Mouse (Mus musculus) activated CD4-positive, CD25-positive, alpha-beta regulatory T cell, adult 9 weeks (primary cell): ENCODE data around the gene Olfr498. TPM values are rescaled to one million over a fixed set of nuclear protein-coding genes. Genes with fewer than 3 reads are reported as not detected.

Experiments
- polyA plus RNA-seq: library from polyadenylated mRNA; unstranded; fragments of 100-300 nt; shearing (Covaris generic); gene quantifications from one replicate; pipeline ENCODE4 v1.2.1, GENCODE M21; 2017

Olfr498 gene
- not detected for polyA plus RNA-seq

DNA sequence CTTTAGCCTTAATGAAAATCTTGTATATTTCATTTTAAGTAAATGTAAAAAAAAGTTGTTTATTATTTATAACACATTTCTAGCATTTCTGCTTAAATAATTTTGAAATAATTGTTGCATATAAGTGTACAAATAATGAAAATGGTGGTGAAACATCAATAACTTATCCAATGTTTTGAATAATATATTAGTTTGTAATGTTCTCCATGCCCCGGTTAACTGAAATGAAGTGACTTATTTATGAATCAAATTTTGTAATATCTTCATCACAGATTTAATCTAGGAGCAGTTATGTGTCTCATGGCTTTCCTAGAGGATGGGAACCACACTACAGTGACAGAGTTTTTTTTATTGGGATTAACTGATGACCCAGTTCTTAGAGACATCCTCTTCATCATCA is at the start of gene Olfr498:
Gene Olfr498, plus strand, starts transcription at position 301 of the 400 bp plus-strand sequence.

DNA sequence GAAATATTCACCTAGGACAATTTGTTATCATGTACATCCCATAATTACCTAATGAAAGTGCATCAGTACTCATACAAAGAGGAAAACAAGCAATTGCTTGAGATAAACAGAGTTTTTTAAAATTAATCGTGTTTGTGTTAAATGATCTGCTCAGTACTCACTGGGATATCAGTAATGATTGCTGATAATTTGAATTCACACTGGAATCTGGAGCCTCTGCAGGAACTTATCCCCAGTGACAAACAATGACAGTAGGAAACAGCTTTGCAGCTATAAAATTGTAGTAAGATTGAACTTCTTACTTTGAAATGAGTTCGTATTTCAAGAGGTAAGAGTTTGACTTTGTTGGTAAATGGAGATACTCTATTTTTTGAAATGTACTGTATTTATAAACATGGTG is 45.0 kb upstream of the Olfr498 start, which contains the start of gene Olfr497:
Gene Olfr497, plus strand, starts transcription at position 301 of the 400 bp plus-strand sequence.

Other genes starting within 250 kb of the Olfr498 start
- not detected for gene Olfr488, start 207.0 kb upstream of the Olfr498 start, polyA plus RNA-seq
- gene Olfr490, start 176.4 kb upstream of the Olfr498 start, polyA plus RNA-seq: not detected
- not detected for gene Olfr491, start 151.9 kb upstream of the Olfr498 start, polyA plus RNA-seq
- not detected for gene Olfr492, start 141.7 kb upstream of the Olfr498 start, polyA plus RNA-seq
- gene Olfr493, start 118.3 kb upstream of the Olfr498 start, polyA plus RNA-seq: not detected
- gene Olfr494, start 100.0 kb upstream of the Olfr498 start, polyA plus RNA-seq: not detected
- not detected for gene Olfr495, start 72.2 kb upstream of the Olfr498 start, polyA plus RNA-seq
- not detected for gene Olfr497, start 44.9 kb upstream of the Olfr498 start, polyA plus RNA-seq
- not detected for gene Olfr502, start 59.7 kb downstream of the Olfr498 start, polyA plus RNA-seq
- gene Olfr503, start 79.2 kb downstream of the Olfr498 start, polyA plus RNA-seq: not detected
- gene Olfr504, start 100.5 kb downstream of the Olfr498 start, polyA plus RNA-seq: not detected
- gene Olfr506, start 145.5 kb downstream of the Olfr498 start, polyA plus RNA-seq: not detected
- gene Olfr507, start 156.5 kb downstream of the Olfr498 start, polyA plus RNA-seq: not detected
- gene Olfr508, start 164.7 kb downstream of the Olfr498 start, polyA plus RNA-seq: 0.22 TPM
- not detected for gene Olfr509, start 186.6 kb downstream of the Olfr498 start, polyA plus RNA-seq
- gene Olfr510, start 201.1 kb downstream of the Olfr498 start, polyA plus RNA-seq: not detected
- not detected for gene Olfr512, start 248.0 kb downstream of the Olfr498 start, polyA plus RNA-seq